Mouse (Mus musculus): ENCODE data around the gene Gjc1. TPM values are rescaled to one million over a fixed set of nuclear protein-coding genes. Genes with fewer than 3 reads are reported as not detected.

Gjc1 gene
- polyA plus RNA-seq, 1 experiment from 2014 or later: 96.1 TPM

- no peak overlapping the region for H3K4me2 ChIP-seq (ENCODE audit: low read depth, low read length, severe bottlenecking)
- no peaks in the 10 kb centered on the region for H3K9me3 ChIP-seq (ENCODE audit: control insufficient read depth, low read length)
- no peak overlapping the region for H3K4me3 ChIP-seq (ENCODE audit: low read depth, low read length)
- peaks cover 7% of the 10 kb centered on the region; the same call in 1 of the 2 replicates for H3K4me1 ChIP-seq (replicated peaks; ENCODE audit: control insufficient read depth, insufficient read depth, low read length)
- 86% methylated on average over 7 of the region's 7 CpGs for WGBS
- H3K27me3 ChIP-seq (ENCODE audit: control insufficient read depth, insufficient read depth, low read length): no peaks in the 10 kb centered on the region
- DNase-seq (ENCODE audit: low spot score) (no peak), ATAC-seq (replicated peaks; ENCODE audit: low FRiP score) (no peak)
- no peaks in the 10 kb centered on the region; the same call in 1 of the 2 replicates for H3K36me3 ChIP-seq (ENCODE audit: control insufficient read depth, insufficient read depth, low read length)
- no peak overlapping the region for H3K9ac ChIP-seq (ENCODE audit: low read length)
- no peak overlapping the region for H3K27ac ChIP-seq (ENCODE audit: low read depth, low read length)
Observed at GRCm38 (mm10) chr11:102779824-102780223, 39.7 kb downstream of the Gjc1 start.

- WGBS: 83% methylated on average over 8 of the region's 8 CpGs
- no peak overlapping the region for H3K4me3 ChIP-seq (ENCODE audit: low read depth, low read length)
- DNase-seq (ENCODE audit: low spot score) (no peak), ATAC-seq (replicated peaks; ENCODE audit: low FRiP score) (no peak)
- H3K4me2 ChIP-seq (ENCODE audit: low read depth, low read length, severe bottlenecking): no peak overlapping the region
- H3K27ac ChIP-seq (ENCODE audit: low read depth, low read length): no peak overlapping the region
- no peaks in the 10 kb centered on the region for H3K9me3 ChIP-seq (ENCODE audit: control insufficient read depth, low read length)
- no peak overlapping the region for H3K9ac ChIP-seq (ENCODE audit: low read length)
- H3K4me1 ChIP-seq (replicated peaks; ENCODE audit: control insufficient read depth, insufficient read depth, low read length): peaks cover 7% of the 10 kb centered on the region; the same call in 1 of the 2 replicates
- no peaks in the 10 kb centered on the region; the same call in 1 of the 2 replicates for H3K36me3 ChIP-seq (ENCODE audit: control insufficient read depth, insufficient read depth, low read length)
- H3K27me3 ChIP-seq (ENCODE audit: control insufficient read depth, insufficient read depth, low read length): no peaks in the 10 kb centered on the region
Observed at GRCm38 (mm10) chr11:102779081-102779638, 40.3 kb downstream of the Gjc1 start.

GRCm38 (mm10) chr11:102778597-102778996 lies 40.9 kb downstream of the Gjc1 start:
- Histone ChIP-seq H3K9ac (ENCODE audit: low read length) (no peak overlapping the region), H3K27me3 (ENCODE audit: control insufficient read depth, insufficient read depth, low read length) (no peaks in the 10 kb centered on the region), H3K4me2 (ENCODE audit: low read depth, low read length, severe bottlenecking) (no peak overlapping the region), H3K9me3 (ENCODE audit: control insufficient read depth, low read length) (no peaks in the 10 kb centered on the region), H3K4me1 (replicated peaks; ENCODE audit: control insufficient read depth, insufficient read depth, low read length) (peaks cover 7% of the 10 kb centered on the region; the same call in 1 of the 2 replicates), H3K36me3 (ENCODE audit: control insufficient read depth, insufficient read depth, low read length) (no peaks in the 10 kb centered on the region; the same call in 1 of the 2 replicates), H3K27ac (ENCODE audit: low read depth, low read length) (no peak overlapping the region), H3K4me3 (ENCODE audit: low read depth, low read length) (no peak overlapping the region)
- ATAC-seq (replicated peaks; ENCODE audit: low FRiP score) (no peak), DNase-seq (ENCODE audit: low spot score) (no peak)
- WGBS: 37% methylated on average over 5 of the region's 5 CpGs

- Histone ChIP-seq H3K27ac (ENCODE audit: low read depth, low read length) (no peak overlapping the region), H3K4me3 (ENCODE audit: low read depth, low read length) (no peak overlapping the region), H3K4me2 (ENCODE audit: low read depth, low read length, severe bottlenecking) (0 out of 2 replicates have a peak overlapping the region, but pooled peaks have one; percentile 32), H3K4me1 (replicated peaks; ENCODE audit: control insufficient read depth, insufficient read depth, low read length) (peaks cover 9% of the 10 kb centered on the region; the same call in 1 of the 2 replicates), H3K9ac (ENCODE audit: low read length) (peak overlapping the region; percentile 27; the same call in 1 of the 2 replicates), H3K36me3 (ENCODE audit: control insufficient read depth, insufficient read depth, low read length) (no peaks in the 10 kb centered on the region; the same call in 1 of the 2 replicates), H3K9me3 (ENCODE audit: control insufficient read depth, low read length) (no peaks in the 10 kb centered on the region), H3K27me3 (ENCODE audit: control insufficient read depth, insufficient read depth, low read length) (no peaks in the 10 kb centered on the region)
- no peak for ATAC-seq (replicated peaks; ENCODE audit: low FRiP score)
- DNase-seq (ENCODE audit: low spot score): no peak
- 27% methylated on average over 14 of the region's 14 CpGs for WGBS
Observed at GRCm38 (mm10) chr11:102778165-102778564, 41.3 kb downstream of the Gjc1 start.

GRCm38 (mm10) chr11:102777598-102777997 lies 41.9 kb downstream of the Gjc1 start:
- Histone ChIP-seq H3K9me3 (ENCODE audit: control insufficient read depth, low read length) (no peaks in the 10 kb centered on the region), H3K36me3 (ENCODE audit: control insufficient read depth, insufficient read depth, low read length) (no peaks in the 10 kb centered on the region; the same call in 1 of the 2 replicates), H3K4me3 (ENCODE audit: low read depth, low read length) (no peak overlapping the region), H3K4me2 (ENCODE audit: low read depth, low read length, severe bottlenecking) (peak overlapping the region; percentile 32; the same call in 1 of the 2 replicates), H3K27ac (ENCODE audit: low read depth, low read length) (no peak overlapping the region), H3K27me3 (ENCODE audit: control insufficient read depth, insufficient read depth, low read length) (no peaks in the 10 kb centered on the region), H3K9ac (ENCODE audit: low read length) (peak overlapping the region; percentile 27; the same call in 1 of the 2 replicates), H3K4me1 (replicated peaks; ENCODE audit: control insufficient read depth, insufficient read depth, low read length) (peaks cover 15% of the 10 kb centered on the region; the same call in 1 of the 2 replicates)
- WGBS: 35% methylated on average over 21 of the region's 21 CpGs
- no peak for ATAC-seq (replicated peaks; ENCODE audit: low FRiP score)
- peak; percentile 83 for DNase-seq (ENCODE audit: low spot score)

- H3K9ac ChIP-seq (ENCODE audit: low read length): peak overlapping the region; percentile 84
- peak overlapping the region; percentile 92 for H3K4me2 ChIP-seq (ENCODE audit: low read depth, low read length, severe bottlenecking)
- H3K4me3 ChIP-seq (ENCODE audit: low read depth, low read length): peak overlapping the region; percentile 50
- peak; percentile 92 for DNase-seq (ENCODE audit: low spot score)
- ATAC-seq (replicated peaks; ENCODE audit: low FRiP score): peak; percentile 77
- peak overlapping the region; percentile 83 for H3K27ac ChIP-seq (ENCODE audit: low read depth, low read length)
- H3K9me3 ChIP-seq (ENCODE audit: control insufficient read depth, low read length): no peaks in the 10 kb centered on the region
- no peaks in the 10 kb centered on the region; the same call in 1 of the 2 replicates for H3K27me3 ChIP-seq (ENCODE audit: control insufficient read depth, insufficient read depth, low read length)
- H3K36me3 ChIP-seq (ENCODE audit: control insufficient read depth, insufficient read depth, low read length): no peaks in the 10 kb centered on the region; the same call in 1 of the 2 replicates
- peaks cover 35% of the 10 kb centered on the region; the same call in 1 of the 2 replicates for H3K4me1 ChIP-seq (replicated peaks; ENCODE audit: control insufficient read depth, insufficient read depth, low read length)
- WGBS: 3% methylated on average over 25 of the region's 25 CpGs
Observed at GRCm38 (mm10) chr11:102774621-102775141, 44.8 kb downstream of the Gjc1 start.

GRCm38 (mm10) chr11:102773713-102774611 lies 45.5 kb downstream of the Gjc1 start:
- H3K36me3 ChIP-seq (ENCODE audit: control insufficient read depth, insufficient read depth, low read length): no peaks in the 10 kb centered on the region; the same call in 1 of the 2 replicates
- peak overlapping the region; percentile 92 for H3K4me2 ChIP-seq (ENCODE audit: low read depth, low read length, severe bottlenecking)
- H3K27ac ChIP-seq (ENCODE audit: low read depth, low read length): peak overlapping the region; percentile 83
- no peaks in the 10 kb centered on the region; the same call in 1 of the 2 replicates for H3K27me3 ChIP-seq (ENCODE audit: control insufficient read depth, insufficient read depth, low read length)
- WGBS: under 1% methylated on average over 46 of the region's 46 CpGs
- DNase-seq (ENCODE audit: low spot score): peak; percentile 96
- peak; percentile 69 for ATAC-seq (replicated peaks; ENCODE audit: low FRiP score)
- peak overlapping the region; percentile 50 for H3K4me3 ChIP-seq (ENCODE audit: low read depth, low read length)
- no peaks in the 10 kb centered on the region for H3K9me3 ChIP-seq (ENCODE audit: control insufficient read depth, low read length)
- H3K9ac ChIP-seq (ENCODE audit: low read length): peak overlapping the region; percentile 84
- peaks cover 35% of the 10 kb centered on the region; the same call in 1 of the 2 replicates for H3K4me1 ChIP-seq (replicated peaks; ENCODE audit: control insufficient read depth, insufficient read depth, low read length)

Measured in forebrain, embryonic 11.5 days (tissue).